Mouse (Mus musculus): ENCODE data around the gene Nmt1. TPM values are rescaled to one million over a fixed set of nuclear protein-coding genes. Genes with fewer than 3 reads are reported as not detected.

The Nmt1 gene
- 10.2 TPM for polyA plus RNA-seq (2014; fragmentation: Illumina TruSeq; extraction: RNeasy Lipid Tissue Mini Kit (QIAGEN cat#74804))

GRCm38 (mm10) chr11:103028176-103028891, at the start of gene Nmt1, which contains the start of gene Dcakd:
Nmt1 (plus strand) TSS chr11:103028190.
Dcakd (minus strand) TSS chr11:103028333.

DNA sequence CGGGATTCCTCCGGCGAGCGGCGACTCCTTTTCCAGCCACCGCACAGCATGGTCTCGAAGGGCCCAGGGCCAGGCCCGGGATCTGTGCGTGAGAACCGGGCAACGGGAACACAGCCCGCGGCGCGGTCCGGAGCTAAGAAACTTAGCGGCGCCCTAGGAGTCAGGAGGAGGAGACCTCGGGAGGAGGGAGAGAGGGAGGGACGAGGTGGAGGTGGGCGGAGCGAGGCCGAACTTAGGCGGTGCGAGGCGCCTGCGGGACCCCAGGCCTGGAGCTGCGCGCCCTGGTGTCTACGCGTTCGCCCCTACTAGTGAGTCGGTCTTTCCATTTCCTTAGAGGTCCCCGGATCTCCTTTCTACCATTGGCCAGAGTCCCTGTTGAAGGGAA, 73.5 kb downstream of the Nmt1 start, which contains the start of the genes Plcd3 and Acbd4:
Gene Plcd3 (minus strand): TSS at position 178 of the 385 bp plus-strand sequence.
Gene Acbd4 (plus strand): TSS at position 202 of the 385 bp plus-strand sequence.

GRCm38 (mm10) chr11:103116008-103116818, 88.2 kb downstream of the Nmt1 start, which contains the start of gene Hexim1:
Hexim1 (plus strand) TSS chr11:103116231.

Other genes starting within 250 kb of the Nmt1 start
- 20.8 TPM for gene Gjc1, start 208.5 kb upstream of the Nmt1 start, polyA plus RNA-seq (2014; fragmentation: Illumina TruSeq; extraction: RNeasy Lipid Tissue Mini Kit (QIAGEN cat#74804))
- gene Higd1b, start 192.3 kb upstream of the Nmt1 start, polyA plus RNA-seq (2014; fragmentation: Illumina TruSeq; extraction: RNeasy Lipid Tissue Mini Kit (QIAGEN cat#74804)), result not detected
- 43.2 TPM for gene Eftud2, start 147.2 kb upstream of the Nmt1 start, polyA plus RNA-seq (2014; fragmentation: Illumina TruSeq; extraction: RNeasy Lipid Tissue Mini Kit (QIAGEN cat#74804))
- gene Ccdc103, start 147.0 kb upstream of the Nmt1 start, polyA plus RNA-seq (2014; fragmentation: Illumina TruSeq; extraction: RNeasy Lipid Tissue Mini Kit (QIAGEN cat#74804)), result 1.8 TPM
- not detected for gene Fam187a, start 143.0 kb upstream of the Nmt1 start, polyA plus RNA-seq (2014; fragmentation: Illumina TruSeq; extraction: RNeasy Lipid Tissue Mini Kit (QIAGEN cat#74804))
- gene Gfap, start 127.3 kb upstream of the Nmt1 start, polyA plus RNA-seq (2014; fragmentation: Illumina TruSeq; extraction: RNeasy Lipid Tissue Mini Kit (QIAGEN cat#74804)), result not detected
- gene Kif18b, start 103.1 kb upstream of the Nmt1 start, polyA plus RNA-seq (2014; fragmentation: Illumina TruSeq; extraction: RNeasy Lipid Tissue Mini Kit (QIAGEN cat#74804)), result 0.77 TPM
- gene C1ql1, start 81.5 kb upstream of the Nmt1 start, polyA plus RNA-seq (2014; fragmentation: Illumina TruSeq; extraction: RNeasy Lipid Tissue Mini Kit (QIAGEN cat#74804)), result not detected
- gene Dcakd, start 143 bp downstream of the Nmt1 start, polyA plus RNA-seq (2014; fragmentation: Illumina TruSeq; extraction: RNeasy Lipid Tissue Mini Kit (QIAGEN cat#74804)), result 10.7 TPM
- gene Plcd3, start 73.5 kb downstream of the Nmt1 start, polyA plus RNA-seq (2014; fragmentation: Illumina TruSeq; extraction: RNeasy Lipid Tissue Mini Kit (QIAGEN cat#74804)), result not detected
- gene Acbd4, start 73.5 kb downstream of the Nmt1 start, polyA plus RNA-seq (2014; fragmentation: Illumina TruSeq; extraction: RNeasy Lipid Tissue Mini Kit (QIAGEN cat#74804)), result not detected
- 60.1 TPM for gene Hexim1, start 88.0 kb downstream of the Nmt1 start, polyA plus RNA-seq (2014; fragmentation: Illumina TruSeq; extraction: RNeasy Lipid Tissue Mini Kit (QIAGEN cat#74804))
- gene Hexim2, start 104.2 kb downstream of the Nmt1 start, polyA plus RNA-seq (2014; fragmentation: Illumina TruSeq; extraction: RNeasy Lipid Tissue Mini Kit (QIAGEN cat#74804)), result 3.1 TPM
- gene Fmnl1, start 142.9 kb downstream of the Nmt1 start, polyA plus RNA-seq (2014; fragmentation: Illumina TruSeq; extraction: RNeasy Lipid Tissue Mini Kit (QIAGEN cat#74804)), result not detected
- not detected for gene 1700023F06Rik, start 180.4 kb downstream of the Nmt1 start, polyA plus RNA-seq (2014; fragmentation: Illumina TruSeq; extraction: RNeasy Lipid Tissue Mini Kit (QIAGEN cat#74804))
- not detected for gene Spata32, start 190.2 kb downstream of the Nmt1 start, polyA plus RNA-seq (2014; fragmentation: Illumina TruSeq; extraction: RNeasy Lipid Tissue Mini Kit (QIAGEN cat#74804))
- gene Map3k14, start 239.3 kb downstream of the Nmt1 start, polyA plus RNA-seq (2014; fragmentation: Illumina TruSeq; extraction: RNeasy Lipid Tissue Mini Kit (QIAGEN cat#74804)), result not detected